Mouse (Mus musculus): Measurements from ENCODE around the gene Unc93b1. TPM values are rescaled to one million over a fixed set of nuclear protein-coding genes. Genes with fewer than 3 reads are reported as not detected.

The Unc93b1 gene
- total and polyA plus RNA-seq, 2 experiments from 2014 or later = 11.9 to 18.1 TPM

GRCm38 (mm10) chr19:3895171-3895631, 39.8 kb upstream of the Unc93b1 start:
- Histone ChIP-seq H3K9ac (replicated peaks; ENCODE audit: low read depth, low read length) (no peak overlapping the region), H3K4me2 (ENCODE audit: low read depth, low read length) (no peak overlapping the region), H3K36me3 (replicated peaks; ENCODE audit: control insufficient read depth, insufficient read depth, low read length) (peaks cover 81% of the 10 kb centered on the region), H3K4me3 (ENCODE audit: low read depth, low read length) (no peak overlapping the region), H3K27ac (ENCODE audit: low read depth) (no peak overlapping the region), H3K27me3 (ENCODE audit: control insufficient read depth, insufficient read depth, low read length) (no peaks in the 10 kb centered on the region), H3K9me3 (replicated peaks; ENCODE audit: control insufficient read depth, low read length) (no peaks in the 10 kb centered on the region), H3K4me1 (ENCODE audit: control insufficient read depth, insufficient read depth) (no peaks in the 10 kb centered on the region)
- WGBS = 34% methylated on average over 3 of the region's 3 CpGs
- TF ChIP-seq CTCF (IDR thresholded peaks at IDR 0.05; ENCODE audit: low read depth) = no peak
- TF ChIP-seq EP300 (IDR thresholded peaks at IDR 0.05; ENCODE audit: low read depth) = no peak
- no peak for ATAC-seq (ENCODE audit: insufficient read depth, low read depth)
- DNase-seq (ENCODE audit: low spot score) = no peak

- WGBS = 93% methylated on average over 10 of the region's 10 CpGs
- ATAC-seq (ENCODE audit: insufficient read depth, low read depth) = no peak
- Histone ChIP-seq H3K4me3 (ENCODE audit: low read depth, low read length) (no peak overlapping the region), H3K4me2 (ENCODE audit: low read depth, low read length) (no peak overlapping the region), H3K9ac (replicated peaks; ENCODE audit: low read depth, low read length) (no peak overlapping the region), H3K4me1 (ENCODE audit: control insufficient read depth, insufficient read depth) (no peaks in the 10 kb centered on the region), H3K9me3 (replicated peaks; ENCODE audit: control insufficient read depth, low read length) (no peaks in the 10 kb centered on the region), H3K36me3 (replicated peaks; ENCODE audit: control insufficient read depth, insufficient read depth, low read length) (peaks cover 73% of the 10 kb centered on the region), H3K27me3 (ENCODE audit: control insufficient read depth, insufficient read depth, low read length) (no peaks in the 10 kb centered on the region), H3K27ac (ENCODE audit: low read depth) (no peak overlapping the region)
- no peak for TF ChIP-seq EP300 (IDR thresholded peaks at IDR 0.05; ENCODE audit: low read depth)
- TF ChIP-seq CTCF (IDR thresholded peaks at IDR 0.05; ENCODE audit: low read depth) = no peak
- DNase-seq (ENCODE audit: low spot score) = no peak
These were observed 38.8 kb upstream of the Unc93b1 start for GRCm38 (mm10) chr19:3896208-3896607.

GRCm38 (mm10) chr19:3897557-3897956, 37.4 kb upstream of the Unc93b1 start:
- H3K9me3 ChIP-seq (replicated peaks; ENCODE audit: control insufficient read depth, low read length) = no peaks in the 10 kb centered on the region
- H3K4me2 ChIP-seq (ENCODE audit: low read depth, low read length) = no peak overlapping the region
- H3K4me1 ChIP-seq (ENCODE audit: control insufficient read depth, insufficient read depth) = no peaks in the 10 kb centered on the region
- ATAC-seq (ENCODE audit: insufficient read depth, low read depth) (no peak), DNase-seq (ENCODE audit: low spot score) (no peak)
- TF ChIP-seq CTCF (IDR thresholded peaks at IDR 0.05; ENCODE audit: low read depth) (no peak), EP300 (IDR thresholded peaks at IDR 0.05; ENCODE audit: low read depth) (no peak)
- no peaks in the 10 kb centered on the region for H3K27me3 ChIP-seq (ENCODE audit: control insufficient read depth, insufficient read depth, low read length)
- WGBS = 95% methylated on average over 5 of the region's 5 CpGs
- H3K4me3 ChIP-seq (ENCODE audit: low read depth, low read length) = no peak overlapping the region
- H3K36me3 ChIP-seq (replicated peaks; ENCODE audit: control insufficient read depth, insufficient read depth, low read length) = peaks cover 73% of the 10 kb centered on the region
- no peak overlapping the region for H3K27ac ChIP-seq (ENCODE audit: low read depth)
- H3K9ac ChIP-seq (replicated peaks; ENCODE audit: low read depth, low read length) = no peak overlapping the region

GRCm38 (mm10) chr19:3898952-3899351, 36.0 kb upstream of the Unc93b1 start:
- peaks cover 72% of the 10 kb centered on the region for H3K36me3 ChIP-seq (replicated peaks; ENCODE audit: control insufficient read depth, insufficient read depth, low read length)
- DNase-seq (ENCODE audit: low spot score) (no peak), ATAC-seq (ENCODE audit: insufficient read depth, low read depth) (no peak)
- H3K9ac ChIP-seq (replicated peaks; ENCODE audit: low read depth, low read length) = no peak overlapping the region
- H3K9me3 ChIP-seq (replicated peaks; ENCODE audit: control insufficient read depth, low read length) = no peaks in the 10 kb centered on the region
- H3K4me3 ChIP-seq (ENCODE audit: low read depth, low read length) = no peak overlapping the region
- no peaks in the 10 kb centered on the region for H3K4me1 ChIP-seq (ENCODE audit: control insufficient read depth, insufficient read depth)
- no peaks in the 10 kb centered on the region for H3K27me3 ChIP-seq (ENCODE audit: control insufficient read depth, insufficient read depth, low read length)
- 92% methylated on average over 7 of the region's 7 CpGs for WGBS
- H3K4me2 ChIP-seq (ENCODE audit: low read depth, low read length) = no peak overlapping the region
- TF ChIP-seq EP300 (IDR thresholded peaks at IDR 0.05; ENCODE audit: low read depth) (no peak), CTCF (IDR thresholded peaks at IDR 0.05; ENCODE audit: low read depth) (no peak)
- no peak overlapping the region for H3K27ac ChIP-seq (ENCODE audit: low read depth)

GRCm38 (mm10) chr19:3899618-3900017, 35.4 kb upstream of the Unc93b1 start:
- no peak overlapping the region for H3K27ac ChIP-seq (ENCODE audit: low read depth)

GRCm38 (mm10) chr19:3902966-3903365, 32.0 kb upstream of the Unc93b1 start:
- Histone ChIP-seq H3K36me3 (replicated peaks; ENCODE audit: control insufficient read depth, insufficient read depth, low read length) (peaks cover 35% of the 10 kb centered on the region), H3K27ac (ENCODE audit: low read depth) (no peak overlapping the region), H3K9ac (replicated peaks; ENCODE audit: low read depth, low read length) (no peak overlapping the region), H3K9me3 (replicated peaks; ENCODE audit: control insufficient read depth, low read length) (no peaks in the 10 kb centered on the region), H3K27me3 (ENCODE audit: control insufficient read depth, insufficient read depth, low read length) (no peaks in the 10 kb centered on the region), H3K4me3 (ENCODE audit: low read depth, low read length) (no peak overlapping the region), H3K4me1 (ENCODE audit: control insufficient read depth, insufficient read depth) (peaks cover 5% of the 10 kb centered on the region; the same call in 1 of the 2 replicates), H3K4me2 (ENCODE audit: low read depth, low read length) (no peak overlapping the region)
- DNase-seq (ENCODE audit: low spot score) (no peak), ATAC-seq (ENCODE audit: insufficient read depth, low read depth) (no peak)
- 85% methylated on average over 12 of the region's 12 CpGs for WGBS
- TF ChIP-seq EP300 (IDR thresholded peaks at IDR 0.05; ENCODE audit: low read depth) (no peak), CTCF (IDR thresholded peaks at IDR 0.05; ENCODE audit: low read depth) (no peak)

More at GRCm38 (mm10) chr19:3899618-3900017, 35.4 kb upstream of the Unc93b1 start:
- H3K9me3 ChIP-seq (replicated peaks; ENCODE audit: control insufficient read depth, low read length) = no peaks in the 10 kb centered on the region
- TF ChIP-seq EP300 (IDR thresholded peaks at IDR 0.05; ENCODE audit: low read depth) (no peak), CTCF (IDR thresholded peaks at IDR 0.05; ENCODE audit: low read depth) (no peak)
- DNase-seq (ENCODE audit: low spot score) = no peak
- no peaks in the 10 kb centered on the region for H3K27me3 ChIP-seq (ENCODE audit: control insufficient read depth, insufficient read depth, low read length)
- peaks cover 67% of the 10 kb centered on the region for H3K36me3 ChIP-seq (replicated peaks; ENCODE audit: control insufficient read depth, insufficient read depth, low read length)
- ATAC-seq (ENCODE audit: insufficient read depth, low read depth) = no peak
- 93% methylated on average over 4 of the region's 4 CpGs for WGBS
- H3K9ac ChIP-seq (replicated peaks; ENCODE audit: low read depth, low read length) = no peak overlapping the region
- H3K4me1 ChIP-seq (ENCODE audit: control insufficient read depth, insufficient read depth) = no peaks in the 10 kb centered on the region
- H3K4me3 ChIP-seq (ENCODE audit: low read depth, low read length) = no peak overlapping the region
- no peak overlapping the region for H3K4me2 ChIP-seq (ENCODE audit: low read depth, low read length)
